Mouse (Mus musculus) gastrocnemius, postnatal 10 days (tissue): ENCODE measurements around the gene Gramd1b. TPM values are rescaled to one million over a fixed set of nuclear protein-coding genes. Genes with fewer than 3 reads are reported as not detected.

Experiments used
- DNase-seq: peaks from one replicate; pipeline ENCODE4 v3.0.0; 2021; ENCODE audit warnings: mixed read lengths
- total RNA-seq, 2 experiments: library from RNA; stranded (reverse); gene quantifications; 2 replicates each; pipeline ENCODE4 v1.2.3; 2021

Gramd1b gene
- total RNA-seq, 2 experiments from 2014 or later, result 15.6 to 20.4 TPM

GRCm38 (mm10) chr9:40249106-40249505 is 282.1 kb downstream of the Gramd1b start:
- no peak for DNase-seq

GRCm38 (mm10) chr9:40246702-40247101 is 284.5 kb downstream of the Gramd1b start:
- no peak for DNase-seq

- DNase-seq, result no peak
Measured at GRCm38 (mm10) chr9:40245974-40246665, 285.1 kb downstream of the Gramd1b start.

- no peak for DNase-seq
Measured at GRCm38 (mm10) chr9:40245466-40245865, 285.7 kb downstream of the Gramd1b start.

Other genes starting within 250 kb of the Gramd1b start
- gene Gm21915, start 139.2 kb upstream of the Gramd1b start, total RNA-seq, result not detected
- gene Clmp, start 154.6 kb upstream of the Gramd1b start, total RNA-seq, result 10 to 100 TPM; 11.3 to 16.1 TPM